19 mouse cellular contexts compared by ENCODE assay signal in the genomic region with DNA sequence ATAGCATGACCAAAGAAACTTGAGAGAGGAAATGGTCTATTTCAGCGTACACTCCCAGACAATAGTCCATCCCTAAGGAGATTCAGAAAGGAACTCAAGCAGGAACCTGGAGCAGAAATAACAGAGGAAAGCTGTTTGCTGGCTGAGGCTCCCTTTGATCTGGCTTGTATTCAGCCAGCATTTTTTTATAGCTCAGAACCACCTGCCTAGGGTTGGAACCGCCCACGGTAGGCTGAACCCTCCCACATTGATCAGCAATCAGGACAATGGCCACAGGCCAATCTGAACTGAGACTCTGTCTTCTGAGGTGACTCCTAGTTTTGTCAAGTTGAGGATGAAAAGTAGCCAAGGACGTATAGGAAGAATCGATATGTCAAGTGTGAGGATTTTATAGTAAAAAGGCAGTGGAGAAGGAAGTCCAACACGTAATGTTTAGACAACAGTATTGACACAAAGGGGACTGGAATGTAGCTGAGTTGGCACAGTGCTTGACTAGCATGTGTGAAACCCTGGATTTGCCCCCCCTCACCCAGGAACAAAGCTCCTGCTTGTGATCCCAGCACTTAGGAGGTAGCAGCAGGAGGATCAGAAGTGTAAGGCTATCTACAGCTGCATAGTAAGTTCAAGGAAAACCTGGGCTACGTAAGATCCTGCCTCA. TPM values are rescaled to one million over a fixed set of nuclear protein-coding genes. Genes with fewer than 3 reads are reported as not detected.
DNase-seq lines count a peak whose midpoint lies in the region; ATAC-seq lines count a peak whose summit lies in the region.
"Had no signal": no experiment of that assay in that cellular context is flagged by ENCODE, and none has a peak within 500 bp of the region (broad histone marks: within the 10 kb centered on the region; RNA-seq: fewer than 3 reads in every experiment).

No protein-coding gene starts in this region.

- no peaks in the 10 kb centered on the region for H3K9me3 ChIP-seq in liver, embryonic 12.5 days (replicated peaks)
- no peaks in the 10 kb centered on the region for H3K9me3 ChIP-seq in liver, embryonic 13.5 days (replicated peaks)
- H3K9me3 ChIP-seq in stomach, embryonic 14.5 days (ENCODE audit: control insufficient read depth, low read depth, low read length): no peaks in the 10 kb centered on the region
- H3K9me3 ChIP-seq: embryonic facial prominence, embryonic 15.5 days; forebrain, embryonic 12.5 days; limb, embryonic 13.5 days had no signal

- H3K27ac ChIP-seq in liver, embryonic 12.5 days: peak overlapping the region; percentile 34; the same call in 1 of the 2 replicates
- peak overlapping the region; percentile 59 for H3K27ac ChIP-seq in liver, embryonic 13.5 days
- no peak overlapping the region for H3K27ac ChIP-seq in stomach, embryonic 14.5 days (ENCODE audit: low read length)
- H3K27ac ChIP-seq: embryonic facial prominence, embryonic 15.5 days; forebrain, embryonic 12.5 days; hindbrain, embryonic 13.5 days; kidney, postnatal 0 days; limb, embryonic 13.5 days had no signal

- no peaks in the 10 kb centered on the region for H3K4me1 ChIP-seq in liver, embryonic 12.5 days
- no peaks in the 10 kb centered on the region for H3K4me1 ChIP-seq in liver, embryonic 13.5 days (replicated peaks)
- no peaks in the 10 kb centered on the region for H3K4me1 ChIP-seq in stomach, embryonic 14.5 days (ENCODE audit: control insufficient read depth, insufficient read depth, low read length)
- H3K4me1 ChIP-seq: embryonic facial prominence, embryonic 15.5 days; forebrain, embryonic 12.5 days; hindbrain, embryonic 13.5 days; limb, embryonic 13.5 days had no signal

- no peak for DNase-seq in frontal cortex, postnatal 10 days (ENCODE audit: low spot score in 2 of 2)
- DNase-seq in liver: no peak
- no peak for DNase-seq in liver, embryonic 13.5 days
- DNase-seq in kidney, postnatal 14 days: no peak
- DNase-seq: cerebellum, postnatal 10 days; embryo, embryonic 11 days; gastrocnemius, postnatal 25 days; kidney, adult 11 months; spleen, adult 18-20 months; thymus, postnatal 36 days had no signal

- H3K9ac ChIP-seq in liver, embryonic 12.5 days: no peak overlapping the region
- no peak overlapping the region for H3K9ac ChIP-seq in liver, embryonic 13.5 days
- no peak overlapping the region for H3K9ac ChIP-seq in stomach, embryonic 14.5 days (replicated peaks; ENCODE audit: low read depth, low read length)
- H3K9ac ChIP-seq: embryonic facial prominence, embryonic 15.5 days; forebrain, embryonic 12.5 days; hindbrain, embryonic 13.5 days; limb, embryonic 13.5 days had no signal

- no peak overlapping the region for H3K4me3 ChIP-seq in liver, embryonic 12.5 days
- no peak overlapping the region for H3K4me3 ChIP-seq in liver, embryonic 13.5 days (replicated peaks)
- no peak overlapping the region for H3K4me3 ChIP-seq in stomach, embryonic 14.5 days (ENCODE audit: low read depth, low read length)
- H3K4me3 ChIP-seq: embryonic facial prominence, embryonic 15.5 days; forebrain, embryonic 12.5 days; hindbrain, embryonic 13.5 days; limb, embryonic 13.5 days had no signal

- no peaks in the 10 kb centered on the region for H3K36me3 ChIP-seq in liver, embryonic 12.5 days
- no peaks in the 10 kb centered on the region for H3K36me3 ChIP-seq in liver, embryonic 13.5 days
- H3K36me3 ChIP-seq in stomach, embryonic 14.5 days (ENCODE audit: control insufficient read depth, insufficient read depth, low read length): no peaks in the 10 kb centered on the region
- H3K36me3 ChIP-seq: embryonic facial prominence, embryonic 15.5 days; forebrain, embryonic 12.5 days; limb, embryonic 13.5 days had no signal

- no peaks in the 10 kb centered on the region for H3K27me3 ChIP-seq in liver, embryonic 12.5 days (replicated peaks)
- H3K27me3 ChIP-seq in liver, embryonic 13.5 days: no peaks in the 10 kb centered on the region
- H3K27me3 ChIP-seq in stomach, embryonic 14.5 days (ENCODE audit: control insufficient read depth, insufficient read depth, low read length): no peaks in the 10 kb centered on the region
- H3K27me3 ChIP-seq: embryonic facial prominence, embryonic 15.5 days; forebrain, embryonic 12.5 days; hindbrain, embryonic 13.5 days had no signal

- ATAC-seq in frontal cortex, adult (ENCODE audit: low TSS enrichment): peak; percentile 36
- no peak for ATAC-seq in liver, embryonic 12.5 days
- ATAC-seq in liver, embryonic 13.5 days (ENCODE audit: low read depth): peak; percentile 57
- peak; percentile 75; the same call in 1 of the 2 replicates for ATAC-seq in stomach, embryonic 14.5 days (ENCODE audit: insufficient number of reproducible peaks, insufficient read depth, low FRiP score, low read depth)
- ATAC-seq in CD4-positive, CD25-positive, alpha-beta regulatory T cell, adult 4 months: no peak

- 66% methylated on average over 7 of the region's 7 CpGs for WGBS in liver, embryonic 12.5 days (ENCODE audit: insufficient replicate concordance)
- WGBS in liver, embryonic 13.5 days (ENCODE audit: insufficient replicate concordance): 69% methylated on average over 7 of the region's 7 CpGs
- WGBS in stomach, embryonic 14.5 days: 67% methylated on average over 7 of the region's 7 CpGs

- no peak overlapping the region for H3K4me2 ChIP-seq in liver, embryonic 12.5 days
- no peak overlapping the region for H3K4me2 ChIP-seq in liver, embryonic 13.5 days
- H3K4me2 ChIP-seq in stomach, embryonic 14.5 days (replicated peaks; ENCODE audit: low read depth, low read length): no peak overlapping the region
- H3K4me2 ChIP-seq: embryonic facial prominence, embryonic 15.5 days; forebrain, embryonic 12.5 days; hindbrain, embryonic 13.5 days; limb, embryonic 13.5 days had no signal

RNA-seq across cellular contexts. Expression of gene Pde4dip, which starts 44.2 kb away (rescaled TPM):
- polyA plus RNA-seq in liver, embryonic 12.5 days (2016; fragmentation: Nextera tagmentation; extraction: Ambion mirVana): 8.9 and 9.9 TPM in 2 replicates
- 5.8 and 7.5 TPM in 2 replicates for polyA plus RNA-seq in liver, embryonic 13.5 days (2015; fragmentation: Nextera tagmentation; extraction: Ambion mirVana)
- polyA plus RNA-seq in stomach, embryonic 14.5 days (2014; fragmentation: Nextera tagmentation; extraction: Ambion mirVana): 27.1 and 29.5 TPM in 2 replicates
- polyA plus RNA-seq in CD4-positive, CD25-positive, alpha-beta regulatory T cell, adult 4 months (2017; shearing (Covaris generic)): 10 to 100 TPM in 1 of 2 experiments, 1 to 10 TPM in 1; 7.5 to 10.3 TPM

RNA-seq across cellular contexts. Expression of gene Sec22b, which starts 56.7 kb away (rescaled TPM):
- polyA plus RNA-seq in liver, embryonic 12.5 days (2016; fragmentation: Nextera tagmentation; extraction: Ambion mirVana): 67.1 and 69.2 TPM in 2 replicates
- polyA plus RNA-seq in liver, embryonic 13.5 days (2015; fragmentation: Nextera tagmentation; extraction: Ambion mirVana): 60.8 and 67.3 TPM in 2 replicates
- polyA plus RNA-seq in stomach, embryonic 14.5 days (2014; fragmentation: Nextera tagmentation; extraction: Ambion mirVana): 159 and 173 TPM in 2 replicates
- polyA plus RNA-seq in CD4-positive, CD25-positive, alpha-beta regulatory T cell, adult 4 months (2017; shearing (Covaris generic)): 10 to 100 TPM; 80.3 to 83.7 TPM

Comparison
In these comparisons a context has a peak if more than half of its experiments do, and no peak if none do; other contexts are left out.
1. ATAC-seq: peak in frontal cortex, adult (single experiment), liver, embryonic 13.5 days (single experiment) and stomach, embryonic 14.5 days (single experiment); none in liver, embryonic 12.5 days (single experiment) and CD4-positive, CD25-positive, alpha-beta regulatory T cell, adult 4 months (single experiment).